Comparison of ENCODE assay signal across 12 mouse cellular contexts in genomic region chr5:21426666-21427065, GRCm38 (mm10). TPM values are rescaled to one million over a fixed set of nuclear protein-coding genes. Genes with fewer than 3 reads are reported as not detected.
A peak's percentile ranks its signal among the peaks of the same experiment; 100 is the strongest.
DNase-seq lines count a peak whose midpoint lies in the region; ATAC-seq and TF ChIP-seq lines count a peak whose summit lies in the region.
"Had no signal": no experiment of that assay in that cellular context is flagged by ENCODE, and none has a peak within 500 bp of the region (broad histone marks: within the 10 kb centered on the region; RNA-seq: fewer than 3 reads in every experiment).

No protein-coding gene starts in this region.

- H3K4me1 ChIP-seq in forebrain, embryonic 10.5 days = peaks cover 24% of the 10 kb centered on the region
- H3K4me1 ChIP-seq in forebrain, embryonic 11.5 days (replicated peaks; ENCODE audit: control insufficient read depth, insufficient read depth, low read length) = peaks cover 4% of the 10 kb centered on the region; the same call in 1 of the 2 replicates
- peaks cover 13% of the 10 kb centered on the region for H3K4me1 ChIP-seq in midbrain, embryonic 13.5 days (replicated peaks)
- peaks cover 17% of the 10 kb centered on the region for H3K4me1 ChIP-seq in midbrain, embryonic 10.5 days
- H3K4me1 ChIP-seq in embryonic facial prominence, embryonic 14.5 days (ENCODE audit: control insufficient read depth, insufficient read depth, low read length) = 0 out of 2 replicates have a peak, but pooled peaks cover 4% of the 10 kb centered on the region
- H3K4me1 ChIP-seq in thymus, adult 2 months (replicated peaks; ENCODE audit: control insufficient read depth, insufficient read depth, low read length) = peaks cover 3% of the 10 kb centered on the region

- TF ChIP-seq CTCF in thymus, adult 2 months (IDR thresholded peaks at IDR 0.05; ENCODE audit: borderline replicate concordance, control insufficient read depth, extremely low read depth, insufficient read depth, low read length, poor library complexity) = no peak

- peaks cover 4% of the 10 kb centered on the region for H3K79me2 ChIP-seq in myocyte (ENCODE audit: control insufficient read depth, insufficient read depth)

- no peak overlapping the region for H3K4me2 ChIP-seq in forebrain, embryonic 11.5 days (ENCODE audit: low read depth, low read length, severe bottlenecking)
- 0 out of 2 replicates have a peak overlapping the region, but pooled peaks have one; percentile 98 for H3K4me2 ChIP-seq in midbrain, embryonic 13.5 days (replicated peaks)
- peak overlapping the region; percentile 95 for H3K4me2 ChIP-seq in embryonic facial prominence, embryonic 14.5 days (ENCODE audit: low read depth, low read length)
- no peak overlapping the region for H3K4me2 ChIP-seq in myocyte (ENCODE audit: low read depth)

- no peaks in the 10 kb centered on the region for H3K9me3 ChIP-seq in forebrain, embryonic 10.5 days
- H3K9me3 ChIP-seq in forebrain, embryonic 11.5 days (ENCODE audit: control insufficient read depth, low read length) = no peaks in the 10 kb centered on the region
- H3K9me3 ChIP-seq in midbrain, embryonic 13.5 days = no peaks in the 10 kb centered on the region
- H3K9me3 ChIP-seq in midbrain, embryonic 10.5 days (replicated peaks) = no peaks in the 10 kb centered on the region
- H3K9me3 ChIP-seq in embryonic facial prominence, embryonic 14.5 days (ENCODE audit: control insufficient read depth, low read length) = no peaks in the 10 kb centered on the region

- WGBS in forebrain, embryonic 10.5 days = 94% methylated on average over 6 of the region's 6 CpGs
- WGBS in forebrain, embryonic 11.5 days = 95% methylated on average over 6 of the region's 6 CpGs
- WGBS in midbrain, embryonic 13.5 days = 96% methylated on average over 6 of the region's 6 CpGs
- WGBS in midbrain, embryonic 10.5 days = 92% methylated on average over 6 of the region's 6 CpGs
- whole genome bisulfite sequencing in embryonic facial prominence, embryonic 14.5 days = 91% methylated on average over 6 of the region's 6 CpGs
- WGBS in thymus, adult 2 months = 97% methylated on average over 6 of the region's 6 CpGs

- peak overlapping the region; percentile 94; the same call in 1 of the 2 replicates for H3K4me3 ChIP-seq in forebrain, embryonic 10.5 days
- no peak overlapping the region for H3K4me3 ChIP-seq in forebrain, embryonic 11.5 days (ENCODE audit: low read depth, low read length)
- H3K4me3 ChIP-seq in midbrain, embryonic 13.5 days (replicated peaks) = no peak overlapping the region
- H3K4me3 ChIP-seq in midbrain, embryonic 10.5 days = no peak overlapping the region
- no peak overlapping the region for H3K4me3 ChIP-seq in embryonic facial prominence, embryonic 14.5 days (ENCODE audit: low read depth, low read length)
- peak overlapping the region; percentile 56 for H3K4me3 ChIP-seq in myocyte
- no peak overlapping the region for H3K4me3 ChIP-seq in thymus, adult 2 months (ENCODE audit: control insufficient read depth, insufficient read depth, low read length)

- TF ChIP-seq POLR2A in myocyte (IDR thresholded peaks at IDR 0.05; ENCODE audit: insufficient read length, low read depth) = no peak
- no peak for TF ChIP-seq POLR2A in thymus, adult 2 months (IDR thresholded peaks at IDR 0.05; ENCODE audit: control insufficient read depth, extremely low read depth, insufficient read depth, low read length, poor library complexity)

- no peak overlapping the region for H3ac ChIP-seq in myocyte (ENCODE audit: control insufficient read depth, insufficient read length)

- H3K36me3 ChIP-seq in forebrain, embryonic 10.5 days (replicated peaks) = no peaks in the 10 kb centered on the region
- no peaks in the 10 kb centered on the region for H3K36me3 ChIP-seq in forebrain, embryonic 11.5 days (ENCODE audit: control insufficient read depth, insufficient read depth, low read length)
- no peaks in the 10 kb centered on the region for H3K36me3 ChIP-seq in midbrain, embryonic 13.5 days
- H3K36me3 ChIP-seq in midbrain, embryonic 10.5 days = no peaks in the 10 kb centered on the region
- H3K36me3 ChIP-seq in embryonic facial prominence, embryonic 14.5 days (ENCODE audit: control insufficient read depth, insufficient read depth, low read length) = no peaks in the 10 kb centered on the region
- no peaks in the 10 kb centered on the region for H3K36me3 ChIP-seq in myocyte (ENCODE audit: control insufficient read depth, insufficient read depth)
- no peaks in the 10 kb centered on the region for H3K36me3 ChIP-seq in thymus, adult 2 months (ENCODE audit: control insufficient read depth, insufficient read depth, low read length)

- H3K9ac ChIP-seq in forebrain, embryonic 11.5 days (ENCODE audit: low read length) = no peak overlapping the region
- no peak overlapping the region for H3K9ac ChIP-seq in midbrain, embryonic 13.5 days (replicated peaks)
- no peak overlapping the region for H3K9ac ChIP-seq in embryonic facial prominence, embryonic 14.5 days (ENCODE audit: low read depth, low read length)

- no peak for DNase-seq in forebrain, embryonic 10.5 days (ENCODE audit: extremely low spot score, low spot score)
- DNase-seq in forebrain, embryonic 11.5 days (ENCODE audit: low spot score) = no peak
- DNase-seq in midbrain, embryonic 10.5 days (ENCODE audit: low spot score) = no peak
- no peak for DNase-seq in embryonic facial prominence, embryonic 14.5 days (ENCODE audit: low spot score)
- no peak for DNase-seq in right cerebral cortex, postnatal 25 days
- DNase-seq in thymus, adult 2 months = no peak
- DNase-seq: cerebellum, postnatal 36 days; kidney, postnatal 25 days had no signal

- H3K27me3 ChIP-seq in forebrain, embryonic 10.5 days (ENCODE audit: poor library complexity, severe bottlenecking) = no peaks in the 10 kb centered on the region
- no peaks in the 10 kb centered on the region for H3K27me3 ChIP-seq in forebrain, embryonic 11.5 days (ENCODE audit: control insufficient read depth, insufficient read depth, low read length)
- H3K27me3 ChIP-seq in midbrain, embryonic 13.5 days = peaks cover 12% of the 10 kb centered on the region
- H3K27me3 ChIP-seq in midbrain, embryonic 10.5 days (ENCODE audit: low read depth, poor library complexity, severe bottlenecking) = no peaks in the 10 kb centered on the region
- H3K27me3 ChIP-seq in embryonic facial prominence, embryonic 14.5 days (replicated peaks; ENCODE audit: control insufficient read depth, insufficient read depth, low read length) = no peaks in the 10 kb centered on the region
- no peaks in the 10 kb centered on the region for H3K27me3 ChIP-seq in myocyte (ENCODE audit: control insufficient read depth, insufficient read depth, insufficient read length)
- H3K27me3 ChIP-seq in thymus, adult 2 months (ENCODE audit: control insufficient read depth, insufficient read depth, low read length) = no peaks in the 10 kb centered on the region

- no peak for ATAC-seq in forebrain, embryonic 11.5 days (replicated peaks; ENCODE audit: low FRiP score)
- ATAC-seq in midbrain, embryonic 13.5 days = no peak
- no peak for ATAC-seq in embryonic facial prominence, embryonic 14.5 days (ENCODE audit: low read depth)
- ATAC-seq: hindbrain, postnatal 0 days had no signal

- no peak overlapping the region for H3K27ac ChIP-seq in forebrain, embryonic 10.5 days
- no peak overlapping the region for H3K27ac ChIP-seq in forebrain, embryonic 11.5 days (ENCODE audit: low read depth, low read length)
- no peak overlapping the region for H3K27ac ChIP-seq in midbrain, embryonic 13.5 days
- H3K27ac ChIP-seq in midbrain, embryonic 10.5 days (replicated peaks) = no peak overlapping the region
- H3K27ac ChIP-seq in embryonic facial prominence, embryonic 14.5 days (replicated peaks; ENCODE audit: low read depth, low read length) = no peak overlapping the region
- H3K27ac ChIP-seq in thymus, adult 2 months (ENCODE audit: control insufficient read depth, insufficient read depth, low read length) = no peak overlapping the region
- H3K27ac ChIP-seq: hindbrain, postnatal 0 days; macrophage had no signal

TF ChIP-seq in myocyte, 11 proteins besides CTCF, POLR2A, EP300 and RAD21 (continues in another document):
- TF ChIP-seq TCF12 (IDR thresholded peaks at IDR 0.05; ENCODE audit: insufficient read depth, poor library complexity, severe bottlenecking) (no peak), REST (IDR thresholded peaks at IDR 0.05; ENCODE audit: insufficient read depth, insufficient read length) (no peak), SRF (IDR thresholded peaks at IDR 0.05; ENCODE audit: control insufficient read depth, insufficient read length, low read depth) (no peak)

RNA-seq across cellular contexts. Expression of gene Fam185a, which starts 1.9 kb away (rescaled TPM):
- 6.1 and 7.1 TPM in 2 replicates for polyA plus RNA-seq in forebrain, embryonic 10.5 days (2016; fragmentation: Nextera tagmentation; extraction: Ambion mirVana)
- 4.8 and 5.2 TPM in 2 replicates for polyA plus RNA-seq in forebrain, embryonic 11.5 days (2014; fragmentation: Nextera tagmentation; extraction: Ambion mirVana)
- polyA plus RNA-seq in midbrain, embryonic 13.5 days (2015; fragmentation: Nextera tagmentation; extraction: Ambion mirVana) = 4.7 and 5.0 TPM in 2 replicates
- 4.9 and 5.8 TPM in 2 replicates for polyA plus RNA-seq in midbrain, embryonic 10.5 days (2016; fragmentation: Nextera tagmentation; extraction: Ambion mirVana)
- polyA plus RNA-seq in embryonic facial prominence, embryonic 14.5 days (2014; fragmentation: Nextera tagmentation; extraction: Ambion mirVana) = 6.3 and 6.6 TPM in 2 replicates
- polyA plus RNA-seq in myocyte (2012; fragmentation: generic; extraction: Trizol) = 1.9 TPM
- polyA plus RNA-seq in thymus, adult 2 months (2012; rRNA removed) = 1.7 and 1.8 TPM in 2 replicates

RNA-seq across cellular contexts. Expression of gene Ccdc146, which starts 2.2 kb away (rescaled TPM):
- 0.07 TPM in 1 of 2 replicates, not detected in the other for polyA plus RNA-seq in forebrain, embryonic 10.5 days (2016; fragmentation: Nextera tagmentation; extraction: Ambion mirVana)
- 0.36 TPM in 1 of 2 replicates, not detected in the other for polyA plus RNA-seq in forebrain, embryonic 11.5 days (2014; fragmentation: Nextera tagmentation; extraction: Ambion mirVana)
- polyA plus RNA-seq in midbrain, embryonic 13.5 days (2015; fragmentation: Nextera tagmentation; extraction: Ambion mirVana) = 0.22 and 0.62 TPM in 2 replicates
- 0.12 TPM in 1 of 2 replicates, not detected in the other for polyA plus RNA-seq in midbrain, embryonic 10.5 days (2016; fragmentation: Nextera tagmentation; extraction: Ambion mirVana)
- 0.60 and 2.8 TPM in 2 replicates for polyA plus RNA-seq in embryonic facial prominence, embryonic 14.5 days (2014; fragmentation: Nextera tagmentation; extraction: Ambion mirVana)
- not detected for polyA plus RNA-seq in myocyte (2012; fragmentation: generic; extraction: Trizol)
- polyA plus RNA-seq in thymus, adult 2 months (2012; rRNA removed) = 0.05 TPM in 1 of 2 replicates, not detected in the other
- polyA plus RNA-seq: macrophage had no signal

RNA-seq across cellular contexts. Expression of gene Fgl2, which starts 54.2 kb away (rescaled TPM):
- polyA plus RNA-seq in forebrain, embryonic 10.5 days (2016; fragmentation: Nextera tagmentation; extraction: Ambion mirVana) = 0.98 and 1.1 TPM in 2 replicates
- 1.2 and 1.6 TPM in 2 replicates for polyA plus RNA-seq in forebrain, embryonic 11.5 days (2014; fragmentation: Nextera tagmentation; extraction: Ambion mirVana)
- 1.2 and 2.3 TPM in 2 replicates for polyA plus RNA-seq in midbrain, embryonic 13.5 days (2015; fragmentation: Nextera tagmentation; extraction: Ambion mirVana)
- polyA plus RNA-seq in midbrain, embryonic 10.5 days (2016; fragmentation: Nextera tagmentation; extraction: Ambion mirVana) = 2.0 and 2.3 TPM in 2 replicates
- polyA plus RNA-seq in embryonic facial prominence, embryonic 14.5 days (2014; fragmentation: Nextera tagmentation; extraction: Ambion mirVana) = 4.1 and 4.5 TPM in 2 replicates
- polyA plus RNA-seq in myocyte (2012; fragmentation: generic; extraction: Trizol) = 0.04 TPM
- 4.2 and 5.4 TPM in 2 replicates for polyA plus RNA-seq in thymus, adult 2 months (2012; rRNA removed)

Comparison
In these comparisons a context has a peak if more than half of its experiments do, and no peak if none do; other contexts are left out.
1. H3K4me3 ChIP-seq: peak in forebrain, embryonic 10.5 days (single experiment) and myocyte (single experiment); none in forebrain, embryonic 11.5 days (single experiment), midbrain, embryonic 13.5 days (single experiment), midbrain, embryonic 10.5 days (single experiment), embryonic facial prominence, embryonic 14.5 days (single experiment) and thymus, adult 2 months (single experiment).
2. H3K4me2 ChIP-seq: peak in midbrain, embryonic 13.5 days (single experiment) and embryonic facial prominence, embryonic 14.5 days (single experiment); none in forebrain, embryonic 11.5 days (single experiment) and myocyte (single experiment).